Mouse (Mus musculus) liver, embryonic 14.5 days (tissue): ENCODE data around the gene Nelfcd. TPM values are rescaled to one million over a fixed set of nuclear protein-coding genes. Genes with fewer than 3 reads are reported as not detected.
A peak's percentile ranks its signal among the peaks of the same experiment; 100 is the strongest.

Source experiments
- ATAC-seq: fragments of 200-750 bp; cut with Nextera tagmentation; 2 replicates; pipeline ENCODE4 v1.8.0; 2017; ENCODE audit warnings: moderate number of reproducible peaks, mild to moderate bottlenecking, moderate library complexity; ENCODE audit not compliant: insufficient read depth
- DNase-seq, 3 experiments: peaks; one replicate each; pipeline ENCODE4 v3.0.0-alpha.2; 2012 to 2013; ENCODE audit warnings: low read depth in 3 of 3, low spot score in 3 of 3
- H3K27ac ChIP-seq: fragments of 300-500 bp; sonication (generic); 2 replicates; pipeline ENCODE4 v1.5.1; 2014; ENCODE audit warnings: moderate library complexity, mild to moderate bottlenecking, control low read depth, inconsistent platforms
- H3K27me3 ChIP-seq: fragments of 300-500 bp; sonication (generic); 2 replicates; pipeline ENCODE4 v1.6.1; 2014; ENCODE audit warnings: mild to moderate bottlenecking, low read length, moderate library complexity; ENCODE audit not compliant: control insufficient read depth, insufficient read depth
- H3K36me3 ChIP-seq: fragments of 300-500 bp; sonication (generic); replicated peaks from 2 replicates; pipeline ENCODE4 v1.6.1; 2014; ENCODE audit warnings: low read depth; ENCODE audit not compliant: control insufficient read depth, insufficient read depth
- H3K4me1 ChIP-seq, 2 experiments: fragments of 200-500 bp in 1 of 2; fragments of 300-500 bp in 1 of 2; sonication (generic) in 1 of 2; replicated peaks; 2 replicates each; pipeline ENCODE4 v1.6.1; 2012 to 2014; ENCODE audit warnings: antibody characterized with exemption in 1 of 2, inconsistent platforms in 1 of 2, low read length in 1 of 2; ENCODE audit not compliant: control insufficient read depth in 2 of 2, insufficient read depth in 2 of 2
- H3K4me2 ChIP-seq: fragments of 300-500 bp; sonication (generic); 2 replicates; pipeline ENCODE4 v1.6.1; 2014; ENCODE audit warnings: low read depth, mild to moderate bottlenecking, control low read depth, moderate library complexity
- H3K4me3 ChIP-seq, 2 experiments: fragments of 200-500 bp in 1 of 2; fragments of 300-500 bp in 1 of 2; sonication (generic) in 1 of 2; 2 replicates each; pipeline ENCODE4 v1.5.1; 2012 to 2014; ENCODE audit warnings: low read depth in 2 of 2, low read length in 2 of 2, mild to moderate bottlenecking in 2 of 2, control low read depth in 1 of 2, inconsistent platforms in 1 of 2, moderate library complexity in 1 of 2; ENCODE audit not compliant: insufficient read depth in 1 of 2
- H3K9ac ChIP-seq: fragments of 300-500 bp; sonication (generic); replicated peaks from 2 replicates; pipeline ENCODE4 v1.6.1; 2014; ENCODE audit warnings: mild to moderate bottlenecking, control low read depth, moderate library complexity
- H3K9me3 ChIP-seq: fragments of 300-500 bp; sonication (generic); 2 replicates; pipeline ENCODE4 v1.6.1; 2016; ENCODE audit warnings: low read length, mixed read lengths; ENCODE audit not compliant: control insufficient read depth
- CTCF ChIP-seq: IDR thresholded peaks from 2 replicates; pipeline ENCODE4 v1.5.1; 2016; ENCODE audit warnings: antibody characterized with exemption, low read depth, control low read depth
- EP300 ChIP-seq: IDR thresholded peaks from 2 replicates; pipeline ENCODE4 v1.6.1; 2016; ENCODE audit warnings: antibody characterized with exemption, low read depth
- WGBS: fragments of 180-500 bp; shearing (Covaris S2); extraction: QIAGEN DNeasy Blood & Tissue Kit; methylation state at CpG from one replicate; pipeline ENCODE4 v1.1.7; 2014; ENCODE audit not compliant: insufficient replicate concordance; 5-methylcytosine and 5-hydroxymethylcytosine counted together
- polyA plus RNA-seq, 2 experiments: library from polyadenylated mRNA; depleted of rRNA in 1 of 2; stranded (reverse) in 1 of 2; unstranded in 1 of 2; fragments of >200 nt; fragmentation: Nextera tagmentation in 1 of 2; extraction: Ambion mirVana in 1 of 2; gene quantifications; 2 replicates each; pipeline versions ENCODE4 v1.2.1 to v1.2.3; 2012 to 2014

Gene Nelfcd
- polyA plus RNA-seq, 2 experiments: 58.2 to 62.1 TPM

GRCm38 (mm10) chr2:174446492-174446891 is 30.9 kb downstream of the Nelfcd start:
- Histone ChIP-seq H3K27me3 (no peaks in the 10 kb centered on the region), H3K27ac (no peak overlapping the region), H3K4me3 (no peak overlapping the region), H3K4me2 (no peak overlapping the region), H3K36me3 (no peaks in the 10 kb centered on the region), H3K4me1 (peaks cover 11 to 18% of the 10 kb centered on the region in 2 experiments), H3K9me3 (no peaks in the 10 kb centered on the region), H3K9ac (no peak overlapping the region)
- DNase-seq: no peak
- TF ChIP-seq CTCF (no peak), EP300 (no peak)
- 58% methylated on average over 7 of the region's 7 CpGs for WGBS
- no peak for ATAC-seq

GRCm38 (mm10) chr2:174446905-174447304 is 31.3 kb downstream of the Nelfcd start:
- Histone ChIP-seq H3K27ac (no peak overlapping the region), H3K4me1 (peaks cover 13 to 21% of the 10 kb centered on the region in 2 experiments), H3K36me3 (no peaks in the 10 kb centered on the region), H3K9ac (no peak overlapping the region), H3K4me3 (no peak overlapping the region), H3K4me2 (no peak overlapping the region), H3K27me3 (no peaks in the 10 kb centered on the region), H3K9me3 (no peaks in the 10 kb centered on the region)
- TF ChIP-seq EP300: no peak
- no peak for TF ChIP-seq CTCF
- DNase-seq: no peak
- 60% methylated on average over 8 of the region's 8 CpGs for WGBS
- ATAC-seq: no peak

GRCm38 (mm10) chr2:174448405-174448804 is 32.8 kb downstream of the Nelfcd start:
- Histone ChIP-seq H3K9ac (no peak overlapping the region), H3K27me3 (no peaks in the 10 kb centered on the region), H3K4me2 (no peak overlapping the region), H3K36me3 (no peaks in the 10 kb centered on the region), H3K9me3 (no peaks in the 10 kb centered on the region), H3K27ac (no peak overlapping the region), H3K4me3 (no peak overlapping the region), H3K4me1 (peaks cover 28 to 29% of the 10 kb centered on the region in 2 experiments)
- TF ChIP-seq CTCF (no peak), EP300 (no peak)
- 67% methylated on average over 4 of the region's 4 CpGs for WGBS
- DNase-seq (no peak), ATAC-seq (no peak)

GRCm38 (mm10) chr2:174450353-174450752 is 34.7 kb downstream of the Nelfcd start, which contains the start of gene Tubb1:
Tubb1 (plus strand) TSS chr2:174450695.
- H3K4me3 ChIP-seq: peak within 1 kb of the TSS in 1 of 2 experiments; percentile 25; a peak in 2 of 4 replicates
- peak within 1 kb of the TSS; percentile 59 for H3K27ac ChIP-seq
- H3K9ac ChIP-seq: no peak within 1 kb of the TSS
- peak in 1 of 3 experiments; percentile 74 for DNase-seq
- no peak for TF ChIP-seq EP300
- TF ChIP-seq CTCF: no peak
- no peaks in the 10 kb centered on the region for H3K36me3 ChIP-seq
- peak; percentile 62 for ATAC-seq
- no peaks in the 10 kb centered on the region for H3K27me3 ChIP-seq
- H3K9me3 ChIP-seq: no peaks in the 10 kb centered on the region
- WGBS: 9% methylated on average over 4 of the region's 4 CpGs
- H3K4me2 ChIP-seq: peak within 1 kb of the TSS; percentile 27; the same call in 1 of the 2 replicates
- H3K4me1 ChIP-seq: peaks cover 39 to 42% of the 10 kb centered on the region in 2 experiments

GRCm38 (mm10) chr2:174453681-174454080 is 38.1 kb downstream of the Nelfcd start:
- no peaks in the 10 kb centered on the region for H3K27me3 ChIP-seq
- peak overlapping the region; percentile 52 for H3K9ac ChIP-seq
- TF ChIP-seq CTCF: peak; percentile 92
- TF ChIP-seq EP300: peak; percentile 93
- 22% methylated on average over 7 of the region's 7 CpGs for WGBS
- H3K9me3 ChIP-seq: no peaks in the 10 kb centered on the region
- DNase-seq (peak; percentile 93 to 94 (median 93)), ATAC-seq (peak; percentile 95)
- H3K27ac ChIP-seq: peak overlapping the region; percentile 89
- H3K4me3 ChIP-seq: peak overlapping the region; percentile 7 to 12; a peak in 3 of 4 replicates
- H3K36me3 ChIP-seq: no peaks in the 10 kb centered on the region
- H3K4me1 ChIP-seq: peaks cover 39 to 42% of the 10 kb centered on the region in 2 experiments
- peak overlapping the region; percentile 61 for H3K4me2 ChIP-seq
